Mouse (Mus musculus): ENCODE measurements around the gene Pax8.

The Pax8 gene

DNA sequence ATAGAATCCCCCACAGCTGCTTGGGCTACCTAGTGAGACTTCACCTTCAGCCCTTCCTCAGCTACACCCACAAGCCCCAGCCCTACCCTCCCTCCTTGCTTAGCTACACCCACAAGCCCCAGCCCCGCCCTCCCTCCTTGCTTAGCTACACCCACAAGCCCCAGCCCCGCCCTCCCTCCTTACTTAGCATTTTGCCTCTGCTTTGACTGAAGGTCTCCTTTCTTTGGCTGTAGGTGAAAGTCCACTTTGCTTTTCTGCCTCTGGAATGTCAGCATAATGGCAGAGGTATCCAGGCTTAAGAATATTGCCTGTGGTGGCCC lies 14.6 kb downstream of the Pax8 start:
- no peak for DNase-seq (ENCODE audit: low spot score)

GRCm38 (mm10) chr2:24460112-24460807 lies 15.1 kb downstream of the Pax8 start:
- DNase-seq (ENCODE audit: low spot score), result no peak

DNA sequence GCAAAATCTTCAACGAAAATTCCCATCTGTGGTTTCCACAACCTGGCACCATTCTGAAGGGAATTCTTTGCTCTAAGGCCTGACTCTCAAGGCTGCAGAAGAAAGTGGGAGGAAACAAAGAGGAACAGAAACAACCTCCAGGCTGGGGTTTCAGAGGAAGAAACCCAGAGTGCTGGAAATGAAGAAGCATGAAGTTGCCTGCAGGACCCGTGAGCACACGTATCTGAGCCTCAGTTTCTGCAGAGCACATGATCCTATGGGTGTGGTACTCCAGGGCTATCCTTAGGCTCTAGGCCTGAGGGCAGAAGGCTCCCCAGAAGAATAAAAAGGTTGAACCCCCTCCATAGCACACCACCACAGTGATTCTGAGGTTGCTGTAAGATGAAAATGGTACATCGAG lies 18.6 kb downstream of the Pax8 start:
- no peak for DNase-seq (ENCODE audit: low spot score)

DNA sequence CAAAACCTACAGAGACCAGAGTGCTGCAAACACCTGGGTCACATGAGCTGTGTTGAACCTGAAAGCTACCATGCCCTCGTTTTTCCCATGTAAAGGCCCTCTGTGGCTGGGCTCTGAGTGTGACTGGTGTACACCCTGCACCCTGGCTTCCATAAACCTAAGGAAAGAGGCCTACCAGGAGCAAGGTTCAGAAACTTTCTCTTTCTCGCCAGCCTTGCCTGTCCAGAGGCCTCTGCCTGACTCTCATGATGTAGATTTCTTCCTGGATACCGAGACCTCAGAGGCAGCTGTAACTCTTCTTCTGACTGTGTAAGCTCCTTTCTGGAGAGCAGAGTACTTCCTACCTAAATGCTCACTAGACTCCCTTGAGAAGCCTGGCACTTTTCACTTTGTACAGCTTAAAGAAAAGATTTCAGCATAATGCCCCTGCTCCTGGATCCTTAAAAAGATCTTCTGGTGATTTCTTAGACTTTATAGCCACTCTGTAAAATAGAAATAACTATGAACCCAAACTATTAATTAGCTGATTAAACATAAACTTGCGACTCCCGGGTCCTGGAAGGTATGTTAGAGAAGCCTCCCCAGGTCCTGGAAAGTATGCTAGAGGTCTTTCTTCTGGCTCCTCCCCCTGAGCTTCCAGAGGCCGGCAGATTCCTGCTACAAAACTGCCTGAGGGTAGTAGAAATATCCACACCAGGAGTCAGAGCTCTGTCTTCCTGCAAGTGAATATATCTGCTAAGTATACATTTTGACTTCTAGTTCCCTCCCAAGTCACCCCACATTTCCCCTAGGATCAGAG lies 20.1 kb downstream of the Pax8 start:
- no peak for DNase-seq (ENCODE audit: low spot score)

GRCm38 (mm10) chr2:24454429-24455011 lies 20.9 kb downstream of the Pax8 start:
- DNase-seq (ENCODE audit: low spot score), result no peak

DNA sequence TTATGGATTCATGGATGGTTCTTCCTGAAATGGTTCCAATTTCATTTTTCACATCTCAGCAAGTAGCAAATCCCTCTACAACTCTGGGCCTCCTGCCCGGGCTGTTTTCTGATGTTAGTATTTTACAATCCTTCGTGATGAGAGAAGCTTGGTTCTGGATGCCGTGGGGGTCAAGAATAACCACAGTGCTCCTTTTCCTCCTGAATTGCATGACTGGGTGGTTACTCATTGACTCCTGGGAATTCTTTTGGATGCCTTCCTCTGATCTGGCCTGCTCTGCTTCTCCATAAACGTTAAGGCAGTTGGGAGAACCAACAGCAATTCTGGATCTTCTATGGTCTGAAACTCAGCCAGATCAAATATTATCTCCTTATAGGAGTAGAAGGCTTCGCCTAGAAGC lies 22.2 kb downstream of the Pax8 start:
- no peak for DNase-seq (ENCODE audit: low spot score)

DNA sequence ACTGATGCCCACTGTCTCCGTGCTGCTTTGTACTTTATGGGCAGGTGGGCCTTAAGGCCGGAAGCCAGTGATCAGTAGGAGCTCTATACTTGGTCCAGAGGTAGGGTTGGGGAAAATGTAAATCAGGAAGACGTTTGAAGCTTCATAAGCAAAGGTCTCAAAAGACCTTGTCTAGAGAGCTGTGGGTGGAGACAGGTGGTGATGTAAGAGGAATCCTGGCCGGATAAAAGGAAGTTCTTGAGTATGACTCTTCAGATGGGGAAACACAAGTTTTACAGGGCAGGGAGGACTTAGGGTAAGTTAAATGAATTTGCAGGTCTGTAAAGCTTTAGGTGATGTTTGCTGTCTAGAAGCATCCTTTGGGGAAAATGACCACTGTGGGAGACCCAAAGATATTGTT lies 26.3 kb downstream of the Pax8 start:
- no peak for DNase-seq (ENCODE audit: low spot score)

DNA sequence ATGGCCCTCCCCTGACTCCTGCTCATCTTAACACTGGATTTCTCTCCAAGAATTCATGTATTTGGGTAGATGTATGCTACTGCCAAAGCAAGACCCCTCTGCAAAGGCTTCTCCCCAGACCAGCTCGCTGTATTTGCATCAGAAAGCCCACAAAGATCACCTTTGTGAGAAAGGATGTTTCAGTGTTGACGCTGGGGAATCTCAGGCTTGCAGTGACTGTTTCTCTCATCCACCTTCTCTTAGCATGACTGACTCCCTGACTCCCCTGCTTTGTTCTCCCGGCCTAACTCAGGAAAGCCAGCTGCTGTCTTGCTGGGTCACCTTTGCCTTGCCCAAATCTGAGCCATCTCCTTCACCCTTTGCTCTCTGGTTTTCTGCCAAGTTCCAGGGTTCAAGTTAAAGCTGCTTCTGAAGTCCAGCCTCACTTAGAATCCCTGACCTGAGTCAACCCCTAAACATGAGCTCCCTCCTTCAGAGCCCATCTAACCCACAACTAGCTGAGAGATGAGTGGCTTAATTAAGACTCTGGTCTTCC lies 32.1 kb downstream of the Pax8 start:
- no peak for DNase-seq (ENCODE audit: low spot score)

DNA sequence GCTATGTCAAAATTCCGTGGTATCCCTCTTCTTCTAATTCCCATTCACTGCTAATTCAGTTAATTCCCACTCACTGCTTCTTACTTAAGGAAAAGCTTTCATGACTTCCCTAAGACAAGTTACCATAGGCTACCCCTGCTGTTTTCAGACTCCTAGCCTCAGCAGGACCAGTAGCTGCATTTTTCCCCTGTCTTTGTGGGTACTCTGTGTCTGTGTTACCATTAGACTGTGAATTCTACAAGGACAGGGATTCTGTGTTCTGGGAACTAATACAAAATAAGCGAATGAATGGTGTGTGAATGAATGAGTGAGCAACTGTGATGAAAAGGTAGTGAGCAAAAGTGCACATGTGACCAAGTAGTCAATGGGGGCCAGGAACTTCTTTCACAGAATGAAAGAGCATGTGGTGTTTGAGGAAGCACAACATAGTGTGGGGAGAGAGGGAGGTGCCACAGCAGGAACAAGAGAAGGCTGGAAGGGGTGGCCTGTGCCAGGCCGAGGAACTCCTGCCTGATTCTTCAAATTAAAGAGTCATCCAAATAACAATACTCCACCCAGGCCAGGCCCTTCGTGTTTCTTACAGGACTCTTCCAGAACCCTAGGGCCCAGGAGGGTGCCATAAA lies 33.0 kb downstream of the Pax8 start:
- no peak for DNase-seq (ENCODE audit: low spot score)

DNA sequence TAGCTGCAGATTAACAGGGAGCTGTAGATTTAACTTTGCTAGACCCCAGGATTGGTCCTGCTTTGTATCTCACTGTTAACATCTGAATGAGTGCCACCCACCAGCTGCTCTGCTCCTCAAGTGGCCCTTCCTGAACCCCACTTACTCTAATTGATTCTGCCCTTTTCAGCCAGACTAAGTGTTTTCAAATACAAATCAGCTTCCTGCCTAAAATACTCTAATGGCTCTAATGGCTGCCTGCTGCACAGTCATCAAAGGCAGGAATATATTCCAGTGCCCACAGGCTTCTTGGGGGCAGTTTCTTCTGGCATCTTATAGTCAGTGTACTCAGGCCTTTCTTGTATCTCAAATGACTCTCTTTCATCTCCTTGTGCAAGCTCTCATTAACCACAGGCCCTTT lies 33.5 kb downstream of the Pax8 start:
- no peak for DNase-seq (ENCODE audit: low spot score)

DNA sequence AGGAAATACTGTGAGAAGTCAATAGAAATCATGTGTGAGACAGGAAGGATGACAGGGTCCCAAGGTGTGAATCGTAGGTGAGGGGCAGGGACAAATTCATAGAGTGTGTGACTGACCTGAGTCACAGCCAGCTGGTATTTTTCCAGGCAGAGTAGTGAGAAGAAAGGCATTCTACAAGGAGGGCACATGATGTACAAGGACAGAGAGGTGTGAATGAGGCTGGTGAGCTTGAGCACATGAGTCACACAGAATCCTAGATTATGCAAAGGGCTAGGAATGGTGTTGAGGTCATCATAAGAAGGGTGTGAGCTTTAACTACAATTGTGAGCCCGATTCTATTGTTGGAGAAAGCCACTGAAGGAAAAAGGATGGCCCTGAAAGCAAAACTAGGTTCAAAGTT lies 35.3 kb downstream of the Pax8 start:
- no peak for DNase-seq (ENCODE audit: low spot score)

DNA sequence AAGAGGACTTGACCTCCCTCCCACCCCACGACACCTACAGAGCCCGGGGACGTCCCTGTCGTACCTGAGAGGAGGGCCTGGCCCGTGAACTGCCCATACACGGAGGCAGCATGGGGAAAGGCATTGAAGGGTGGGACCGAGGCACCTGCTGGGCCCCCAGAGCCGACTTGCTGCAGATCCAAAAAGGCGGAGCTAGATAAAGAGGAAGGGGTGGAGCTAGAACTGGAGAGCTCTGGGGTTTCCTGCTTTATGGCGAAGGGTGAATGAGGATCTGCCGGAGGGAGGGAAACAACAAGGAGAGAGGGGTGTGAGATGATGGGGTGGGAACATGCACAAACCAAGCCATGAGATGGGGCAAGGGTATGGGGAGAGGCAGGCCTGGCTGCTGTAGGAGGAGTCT lies 39.7 kb downstream of the Pax8 start:
- no peak for DNase-seq (ENCODE audit: low spot score)

- DNase-seq (ENCODE audit: low spot score), result no peak
Observed at GRCm38 (mm10) chr2:24434670-24435069, 40.7 kb downstream of the Pax8 start.

DNA sequence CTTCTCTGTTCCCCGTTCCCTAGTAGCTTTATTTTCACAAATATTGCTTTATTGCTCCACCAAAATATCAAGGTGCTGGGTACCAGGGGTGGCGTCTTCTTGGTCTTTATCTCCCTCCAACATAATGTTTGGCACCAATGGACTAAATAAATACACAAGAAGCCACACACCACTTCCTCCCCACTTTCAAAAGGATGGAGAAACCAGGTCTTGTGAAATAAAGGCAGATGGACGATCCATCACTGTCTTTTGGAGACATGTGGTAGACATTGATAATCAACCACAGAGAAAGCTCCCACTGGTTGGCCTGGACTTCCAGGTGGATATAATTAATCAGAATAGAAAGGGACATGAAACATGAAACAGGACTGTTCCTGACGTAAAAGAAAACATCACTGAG lies 45.6 kb downstream of the Pax8 start:
- DNase-seq (ENCODE audit: low spot score), result no peak

DNA sequence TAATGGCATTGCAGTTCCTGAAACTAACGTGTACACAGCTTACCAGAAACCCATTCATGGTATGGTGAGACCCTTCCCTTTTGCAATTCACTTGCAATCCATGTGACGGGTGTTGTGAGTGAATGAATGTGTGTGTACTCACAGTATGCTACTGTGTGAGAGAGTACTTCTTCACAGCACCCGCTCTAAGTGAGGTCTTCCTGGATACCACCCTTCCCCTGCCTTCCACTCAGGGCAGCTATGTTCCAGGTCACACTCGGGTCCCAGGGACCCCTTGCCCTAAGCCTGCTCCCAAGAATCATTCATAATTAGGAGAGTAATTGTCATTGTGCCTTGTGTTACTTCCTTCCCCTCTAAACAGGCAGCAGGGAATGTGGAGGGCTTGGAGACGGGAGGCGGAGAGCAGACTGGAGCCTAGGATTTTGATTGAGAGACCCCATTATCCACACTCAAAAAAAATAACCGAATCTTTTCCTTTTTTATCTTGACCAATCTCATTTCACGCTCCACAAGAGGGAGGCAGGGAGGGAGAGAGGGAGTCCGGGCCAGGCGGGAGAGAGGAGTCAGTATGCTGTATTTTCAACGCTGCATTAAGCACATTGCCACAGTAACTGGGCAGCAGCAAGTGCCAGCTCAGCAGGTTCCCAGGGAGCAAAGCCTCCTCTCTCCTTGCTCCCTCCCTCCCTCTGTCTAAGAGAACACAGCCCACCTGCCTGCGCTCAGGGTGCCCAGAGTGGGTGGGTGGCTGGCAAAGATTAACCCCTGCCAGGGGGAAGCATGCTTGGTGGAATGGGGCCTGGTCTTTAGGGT lies 47.3 kb downstream of the Pax8 start:
- DNase-seq (ENCODE audit: low spot score), result no peak

DNA sequence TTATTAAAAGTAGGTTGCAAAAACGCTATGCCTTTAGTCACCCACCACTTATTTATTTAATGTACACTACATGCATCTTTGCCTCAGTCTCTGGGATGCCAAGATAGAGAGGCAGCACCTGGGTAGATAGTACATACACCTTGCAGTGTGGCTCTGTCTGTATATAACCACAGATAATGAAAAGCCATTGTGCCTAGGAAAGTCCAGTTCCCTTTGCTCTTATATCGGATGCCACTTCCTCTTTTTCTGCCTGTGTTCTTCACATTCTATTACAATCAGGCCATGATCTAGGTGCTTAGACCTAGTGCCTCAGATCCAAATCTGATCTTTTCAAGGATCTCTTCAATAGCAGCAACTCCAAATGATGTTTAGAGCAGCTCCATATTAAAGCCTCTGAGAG lies 49.8 kb downstream of the Pax8 start:
- DNase-seq (ENCODE audit: low spot score), result no peak

DNA sequence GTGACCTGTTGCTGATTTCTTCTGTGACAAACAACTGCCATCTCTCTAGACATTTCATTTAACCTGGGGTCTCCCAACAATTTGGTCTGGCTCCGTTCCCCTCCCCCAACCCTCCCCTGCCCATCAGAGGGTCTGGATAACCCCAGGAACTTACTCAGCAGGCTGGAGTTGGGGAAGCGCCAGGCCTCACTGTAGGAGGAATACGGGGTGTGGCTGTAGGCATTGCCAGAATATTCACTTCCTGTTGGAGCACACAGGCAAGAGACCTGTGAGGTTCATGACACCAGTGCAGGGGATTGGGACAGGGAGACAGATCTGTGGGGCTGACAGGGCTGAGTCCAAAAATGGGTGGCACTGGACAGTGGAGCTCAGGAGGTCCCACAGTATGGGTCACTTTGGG lies 52.6 kb downstream of the Pax8 start:
- DNase-seq (ENCODE audit: low spot score), result no peak

DNA sequence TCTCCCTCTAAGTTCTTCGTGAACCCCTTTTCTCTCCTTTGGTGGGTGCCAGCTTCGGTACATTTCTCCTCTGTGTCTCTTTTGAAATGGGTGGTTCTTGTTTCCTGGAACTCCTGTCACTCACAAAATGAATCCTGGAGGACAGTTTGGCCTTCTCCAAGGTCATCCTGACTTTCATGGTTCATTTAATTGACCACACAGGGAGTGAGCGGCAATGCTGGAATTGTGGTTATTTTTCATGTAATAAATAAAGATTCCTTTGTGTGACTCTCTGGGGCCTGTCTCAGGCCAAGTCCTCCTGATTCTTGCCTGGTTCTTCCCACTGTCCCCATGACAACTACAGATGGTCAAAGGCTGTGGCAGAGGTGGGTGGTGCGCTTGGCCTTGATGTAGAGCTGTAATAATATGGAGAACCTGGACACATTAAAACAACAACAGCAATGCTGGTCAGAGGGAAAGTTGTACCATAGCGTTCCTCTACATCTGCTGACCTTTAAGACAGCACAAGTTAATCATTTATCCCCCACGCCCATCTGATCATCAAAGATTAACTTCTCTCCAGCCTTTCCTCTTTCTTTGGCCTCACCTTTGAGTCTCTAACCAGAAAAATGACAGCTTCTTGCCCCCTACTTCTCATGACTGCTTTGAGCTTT lies 54.1 kb downstream of the Pax8 start:
- DNase-seq (ENCODE audit: low spot score), result no peak

DNA sequence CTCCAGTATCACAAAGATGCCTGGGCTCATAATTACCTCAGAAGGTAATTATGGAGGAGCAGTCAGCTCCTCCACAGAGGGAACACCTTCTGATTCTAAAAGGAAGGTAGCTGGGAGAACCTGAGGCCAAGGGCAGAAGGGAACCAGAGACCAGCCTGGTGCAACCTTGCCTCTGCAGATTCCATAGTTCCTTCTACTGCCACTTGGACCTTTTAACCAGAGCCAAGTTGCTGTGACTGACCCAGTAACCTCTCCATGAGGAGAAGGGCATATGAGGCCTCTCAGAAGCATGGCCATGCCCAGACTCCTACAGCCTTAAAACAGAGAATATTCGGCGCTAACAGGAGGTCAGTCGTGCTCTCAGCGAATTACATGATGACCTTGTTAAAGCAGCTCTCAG lies 57.8 kb downstream of the Pax8 start:
- no peak for DNase-seq (ENCODE audit: low spot score)

DNA sequence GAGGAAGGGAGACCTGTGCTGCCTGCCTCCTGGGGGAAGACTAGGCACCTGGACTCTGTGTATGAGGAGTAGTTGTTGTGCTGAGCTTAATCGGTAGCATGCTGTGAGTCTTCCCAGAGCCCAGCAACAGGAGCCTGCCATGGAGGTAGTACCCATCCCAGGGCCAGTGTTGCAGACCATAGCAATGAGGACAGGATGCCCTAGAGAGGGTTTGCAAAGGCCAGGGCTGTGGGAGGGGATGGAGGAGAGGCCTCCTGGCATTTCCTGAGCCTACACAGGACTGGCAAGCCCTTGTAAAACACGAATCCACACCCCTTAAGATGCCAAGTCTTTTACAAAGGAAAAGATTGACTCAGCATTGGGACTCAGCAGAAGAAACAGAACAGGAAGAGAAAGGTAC lies 58.3 kb downstream of the Pax8 start:
- DNase-seq (ENCODE audit: low spot score), result no peak

DNA sequence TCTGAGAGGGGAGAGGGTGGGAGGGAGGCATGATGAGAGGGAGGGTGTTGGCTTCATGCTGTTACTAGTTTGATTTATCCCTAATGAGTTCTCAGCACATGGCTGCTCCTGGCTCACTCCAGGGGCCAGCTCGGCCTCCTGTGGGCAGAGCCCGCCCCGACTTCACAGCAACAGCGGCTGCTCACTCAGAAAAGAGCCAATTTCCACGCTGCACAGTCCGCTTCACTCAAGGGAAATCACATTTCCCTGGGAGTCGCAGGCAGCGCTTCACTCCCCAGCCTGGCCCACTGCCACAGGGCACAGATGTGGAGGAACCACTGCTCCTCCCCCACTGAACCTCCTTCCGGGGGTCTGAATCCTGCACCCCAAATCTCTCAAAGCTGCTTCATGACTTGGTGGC lies 58.7 kb downstream of the Pax8 start:
- no peak for DNase-seq (ENCODE audit: low spot score)

GRCm38 (mm10) chr2:24413677-24414076 lies 61.7 kb downstream of the Pax8 start:
- no peak for DNase-seq (ENCODE audit: low spot score)

Measured in testis, postnatal 14 days (tissue).